ENCODE assay signal across 21 mouse cellular contexts in genomic region chr14:20849753-20850152, GRCm38 (mm10).
"Had no signal": no experiment of that assay in that cellular context is flagged by ENCODE, and none has a peak within 500 bp of the region (broad histone marks: within the 10 kb centered on the region; RNA-seq: fewer than 3 reads in every experiment).

No protein-coding gene starts in this region.

- H3K9ac ChIP-seq: heart, embryonic 12.5 days; hindbrain, embryonic 12.5 days; hindbrain, embryonic 14.5 days; intestine, embryonic 15.5 days; limb, embryonic 12.5 days; liver, embryonic 12.5 days; liver, embryonic 14.5 days had no signal

- H3K4me1 ChIP-seq: heart, embryonic 12.5 days; hindbrain, embryonic 10.5 days; hindbrain, embryonic 12.5 days; intestine, embryonic 15.5 days had no signal

- DNase-seq: gastrocnemius, adult 2 months; gastrocnemius, postnatal 10 days; gastrocnemius, postnatal 25 days; heart, adult 2 months; heart, postnatal 10 days; heart, postnatal 4 days had no signal

- H3K4me2 ChIP-seq: heart, embryonic 12.5 days; hindbrain, embryonic 12.5 days; hindbrain, embryonic 14.5 days; intestine, embryonic 15.5 days; limb, embryonic 12.5 days; liver, embryonic 12.5 days had no signal

- H3K9me3 ChIP-seq: hindbrain, embryonic 10.5 days; hindbrain, embryonic 12.5 days; intestine, embryonic 15.5 days; limb, embryonic 10.5 days; limb, embryonic 12.5 days; liver, embryonic 12.5 days had no signal

- ATAC-seq: forebrain, embryonic 16.5 days; hindbrain, embryonic 16.5 days; inflammation-experienced regulatory T-cells, adult 6 months; intestine, embryonic 15.5 days; intestine, postnatal 0 days; liver, embryonic 12.5 days had no signal

- H3K36me3 ChIP-seq: heart, embryonic 12.5 days; hindbrain, embryonic 10.5 days; hindbrain, embryonic 12.5 days; intestine, embryonic 15.5 days; limb, embryonic 10.5 days; limb, embryonic 12.5 days; liver, embryonic 12.5 days had no signal

- H3K27me3 ChIP-seq: hindbrain, embryonic 12.5 days; intestine, embryonic 15.5 days; limb, embryonic 12.5 days had no signal

- H3K4me3 ChIP-seq: gastrocnemius, adult 2 months; heart, adult 2 months; heart, embryonic 12.5 days; hindbrain, embryonic 10.5 days; hindbrain, embryonic 12.5 days; intestine, embryonic 15.5 days; layer of hippocampus, adult 2 months; left cerebral cortex, adult 2 months; limb, embryonic 10.5 days; limb, embryonic 12.5 days; liver, embryonic 12.5 days had no signal

- H3K27ac ChIP-seq: gastrocnemius, adult 2 months; heart, adult 2 months; hindbrain, embryonic 10.5 days; hindbrain, embryonic 12.5 days; hindbrain, embryonic 14.5 days; intestine, embryonic 15.5 days; layer of hippocampus, adult 2 months; left cerebral cortex, adult 2 months; limb, embryonic 10.5 days; limb, embryonic 12.5 days; liver, embryonic 12.5 days; liver, embryonic 14.5 days had no signal
